Mouse (Mus musculus): ENCODE measurements around the gene Uggt2. TPM values are rescaled to one million over a fixed set of nuclear protein-coding genes. Genes with fewer than 3 reads are reported as not detected.
A peak's percentile ranks its signal among the peaks of the same experiment; 100 is the strongest.

The Uggt2 gene
- polyA plus RNA-seq, 1 experiment from 2014 or later: 18.2 TPM

DNA sequence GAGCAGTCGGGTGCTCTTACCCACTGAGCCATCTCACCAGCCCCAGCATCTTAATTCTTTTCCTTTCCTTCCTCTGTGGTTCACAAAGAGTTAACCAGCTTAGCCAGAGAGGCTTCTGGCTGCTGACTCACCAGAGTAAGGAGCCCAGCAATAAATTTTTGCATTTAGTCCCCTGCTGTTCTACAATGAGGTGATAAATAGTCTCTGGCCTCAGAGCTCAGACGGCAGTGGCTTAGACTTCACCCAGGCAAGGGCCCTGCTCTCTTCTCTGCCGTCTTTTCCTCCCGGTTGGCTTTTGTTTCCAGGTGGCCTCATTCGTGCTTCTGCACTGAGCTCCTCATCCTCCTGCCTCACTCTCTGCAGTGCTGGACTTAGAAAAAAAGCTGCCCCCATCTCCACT lies 93.4 kb downstream of the Uggt2 start:
- Histone ChIP-seq H3K9me3 (ENCODE audit: control insufficient read depth, low read length) (no peaks in the 10 kb centered on the region), H3K4me3 (ENCODE audit: low read depth, low read length) (no peak overlapping the region), H3K27me3 (ENCODE audit: control insufficient read depth, insufficient read depth, low read length) (no peaks in the 10 kb centered on the region), H3K4me2 (ENCODE audit: low read depth, severe bottlenecking) (no peak overlapping the region; the same call in 1 of the 2 replicates), H3K27ac (replicated peaks; ENCODE audit: low read depth, low read length) (no peak overlapping the region), H3K9ac (ENCODE audit: low read length) (no peak overlapping the region), H3K4me1 (ENCODE audit: control insufficient read depth, insufficient read depth, low read length) (peaks cover 3% of the 10 kb centered on the region; the same call in 1 of the 2 replicates), H3K36me3 (ENCODE audit: control insufficient read depth, insufficient read depth, low read length) (peaks cover under 1% of the 10 kb centered on the region; the same call in 1 of the 2 replicates)
- peak; percentile 31; the same call in 1 of the 2 replicates for ATAC-seq (ENCODE audit: insufficient number of reproducible peaks, low FRiP score, low TSS enrichment, low read depth)
- WGBS: 4% methylated on average over 5 of the region's 5 CpGs
- peak; percentile 56 for DNase-seq (ENCODE audit: low spot score)

GRCm38 (mm10) chr14:119003320-119003719 lies 95.9 kb downstream of the Uggt2 start:
- DNase-seq (ENCODE audit: low spot score): peak; percentile 57
- no peak for ATAC-seq (ENCODE audit: insufficient number of reproducible peaks, low FRiP score, low TSS enrichment, low read depth)
- Histone ChIP-seq H3K4me1 (ENCODE audit: control insufficient read depth, insufficient read depth, low read length) (peaks cover 3% of the 10 kb centered on the region; the same call in 1 of the 2 replicates), H3K4me2 (ENCODE audit: low read depth, severe bottlenecking) (no peak overlapping the region), H3K4me3 (ENCODE audit: low read depth, low read length) (no peak overlapping the region), H3K36me3 (ENCODE audit: control insufficient read depth, insufficient read depth, low read length) (peaks cover 3% of the 10 kb centered on the region; the same call in 1 of the 2 replicates), H3K27ac (replicated peaks; ENCODE audit: low read depth, low read length) (no peak overlapping the region), H3K27me3 (ENCODE audit: control insufficient read depth, insufficient read depth, low read length) (no peaks in the 10 kb centered on the region), H3K9me3 (ENCODE audit: control insufficient read depth, low read length) (no peaks in the 10 kb centered on the region), H3K9ac (ENCODE audit: low read length) (no peak overlapping the region)

DNA sequence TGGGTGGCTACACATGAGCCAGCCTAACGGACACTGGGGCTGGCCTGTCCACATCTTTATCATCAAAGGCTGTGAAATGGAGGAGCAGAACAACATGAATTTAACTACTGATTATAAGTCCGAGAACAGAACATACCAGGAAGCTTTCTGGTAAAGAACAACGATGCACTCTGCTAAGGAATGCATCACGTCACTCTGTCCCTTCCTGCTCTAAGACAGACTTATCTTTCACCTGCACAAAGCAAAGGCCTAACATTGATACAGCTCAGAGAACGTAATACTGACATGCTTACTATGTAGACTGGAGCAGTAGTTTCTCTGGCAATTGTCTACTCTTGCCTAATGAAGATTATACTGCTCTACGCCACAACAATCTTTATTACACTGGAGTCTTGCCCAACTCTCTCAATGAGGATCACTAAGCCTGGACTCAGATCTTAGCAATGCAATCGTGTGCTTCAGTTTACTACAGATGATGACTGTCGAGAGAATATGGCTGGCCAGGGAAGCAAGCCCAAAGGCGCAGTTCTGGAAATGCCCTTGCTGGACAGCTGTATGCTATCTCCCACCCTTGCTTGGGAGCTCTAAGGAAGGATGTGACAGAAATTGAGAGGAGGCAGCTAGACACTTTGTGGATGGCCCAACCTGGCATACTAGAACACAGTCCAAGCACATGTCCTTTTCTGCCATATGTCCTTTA lies 103.9 kb downstream of the Uggt2 start:
- Histone ChIP-seq H3K27me3 (ENCODE audit: control insufficient read depth, insufficient read depth, low read length) (no peaks in the 10 kb centered on the region), H3K9me3 (ENCODE audit: control insufficient read depth, low read length) (no peaks in the 10 kb centered on the region), H3K4me1 (ENCODE audit: control insufficient read depth, insufficient read depth, low read length) (no peaks in the 10 kb centered on the region), H3K9ac (ENCODE audit: low read length) (no peak overlapping the region), H3K4me2 (ENCODE audit: low read depth, severe bottlenecking) (no peak overlapping the region), H3K27ac (replicated peaks; ENCODE audit: low read depth, low read length) (no peak overlapping the region), H3K4me3 (ENCODE audit: low read depth, low read length) (no peak overlapping the region), H3K36me3 (ENCODE audit: control insufficient read depth, insufficient read depth, low read length) (peaks cover 2% of the 10 kb centered on the region)
- no peak for DNase-seq (ENCODE audit: low spot score)
- 93% methylated on average over 9 of the region's 9 CpGs for WGBS
- no peak for ATAC-seq (ENCODE audit: insufficient number of reproducible peaks, low FRiP score, low TSS enrichment, low read depth)

GRCm38 (mm10) chr14:118987523-118988496 lies 111.4 kb downstream of the Uggt2 start:
- Histone ChIP-seq H3K4me1 (ENCODE audit: control insufficient read depth, insufficient read depth, low read length) (no peaks in the 10 kb centered on the region), H3K27ac (replicated peaks; ENCODE audit: low read depth, low read length) (no peak overlapping the region), H3K9me3 (ENCODE audit: control insufficient read depth, low read length) (no peaks in the 10 kb centered on the region), H3K9ac (ENCODE audit: low read length) (no peak overlapping the region), H3K4me2 (ENCODE audit: low read depth, severe bottlenecking) (no peak overlapping the region), H3K4me3 (ENCODE audit: low read depth, low read length) (no peak overlapping the region), H3K27me3 (ENCODE audit: control insufficient read depth, insufficient read depth, low read length) (no peaks in the 10 kb centered on the region), H3K36me3 (ENCODE audit: control insufficient read depth, insufficient read depth, low read length) (peaks cover 4% of the 10 kb centered on the region; the same call in 1 of the 2 replicates)
- 51% methylated on average over 13 of the region's 13 CpGs for WGBS
- ATAC-seq (ENCODE audit: insufficient number of reproducible peaks, low FRiP score, low TSS enrichment, low read depth) (no peak), DNase-seq (ENCODE audit: low spot score) (no peak)

DNA sequence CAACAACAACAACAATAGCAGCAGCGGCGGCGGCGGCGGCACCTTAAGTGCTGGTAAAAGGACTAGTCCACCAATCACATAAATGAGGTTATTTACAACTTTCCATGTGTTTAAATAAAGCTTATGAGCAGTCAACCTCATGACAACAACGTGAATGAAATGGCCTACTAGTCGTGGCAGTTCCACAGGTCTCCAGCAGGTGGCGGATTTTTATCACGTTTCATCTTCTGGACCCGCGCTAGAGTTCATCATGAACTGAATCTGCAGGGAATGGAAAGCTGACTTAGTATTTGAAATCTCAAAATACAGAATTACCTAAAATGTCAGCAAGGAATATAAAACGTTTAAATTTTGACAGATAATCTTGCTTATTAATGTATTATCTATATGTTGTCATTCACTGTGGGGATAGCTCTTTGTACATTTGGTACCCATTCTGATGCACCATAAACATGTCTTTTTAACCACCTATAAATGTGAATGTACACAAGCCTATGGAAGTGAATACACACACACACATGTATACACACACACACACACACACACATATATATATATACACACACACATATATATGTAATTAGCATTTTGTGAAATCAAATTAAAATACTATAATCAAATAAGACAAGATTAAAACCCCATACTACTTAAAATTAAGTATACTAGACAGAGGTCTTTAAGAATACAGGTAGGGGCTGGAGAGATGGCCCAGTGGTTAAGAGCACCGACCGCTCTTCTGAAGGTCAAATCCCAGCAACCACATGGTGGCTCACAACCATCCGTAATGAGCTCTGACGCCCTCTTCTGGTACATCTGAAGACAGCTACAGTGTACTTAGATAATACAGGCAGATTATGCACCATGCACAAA lies 112.3 kb downstream of the Uggt2 start:
- Histone ChIP-seq H3K9me3 (ENCODE audit: control insufficient read depth, low read length) (no peaks in the 10 kb centered on the region), H3K4me2 (ENCODE audit: low read depth, severe bottlenecking) (no peak overlapping the region), H3K27me3 (ENCODE audit: control insufficient read depth, insufficient read depth, low read length) (no peaks in the 10 kb centered on the region), H3K4me3 (ENCODE audit: low read depth, low read length) (no peak overlapping the region), H3K4me1 (ENCODE audit: control insufficient read depth, insufficient read depth, low read length) (no peaks in the 10 kb centered on the region), H3K9ac (ENCODE audit: low read length) (no peak overlapping the region), H3K36me3 (ENCODE audit: control insufficient read depth, insufficient read depth, low read length) (0 out of 2 replicates have a peak, but pooled peaks cover 2% of the 10 kb centered on the region), H3K27ac (replicated peaks; ENCODE audit: low read depth, low read length) (no peak overlapping the region)
- 41% methylated on average over 16 of the region's 16 CpGs for WGBS
- ATAC-seq (ENCODE audit: insufficient number of reproducible peaks, low FRiP score, low TSS enrichment, low read depth): no peak
- DNase-seq (ENCODE audit: low spot score): peak; percentile 83

GRCm38 (mm10) chr14:118984161-118984560 lies 115.1 kb downstream of the Uggt2 start:
- Histone ChIP-seq H3K9ac (ENCODE audit: low read length) (no peak overlapping the region), H3K9me3 (ENCODE audit: control insufficient read depth, low read length) (no peaks in the 10 kb centered on the region), H3K4me1 (ENCODE audit: control insufficient read depth, insufficient read depth, low read length) (no peaks in the 10 kb centered on the region), H3K4me2 (ENCODE audit: low read depth, severe bottlenecking) (no peak overlapping the region), H3K27ac (replicated peaks; ENCODE audit: low read depth, low read length) (no peak overlapping the region), H3K36me3 (ENCODE audit: control insufficient read depth, insufficient read depth, low read length) (peaks cover 9% of the 10 kb centered on the region; the same call in 1 of the 2 replicates), H3K4me3 (ENCODE audit: low read depth, low read length) (no peak overlapping the region), H3K27me3 (ENCODE audit: control insufficient read depth, insufficient read depth, low read length) (no peaks in the 10 kb centered on the region)
- 87% methylated on average over 4 of the region's 4 CpGs for WGBS
- DNase-seq (ENCODE audit: low spot score): no peak
- ATAC-seq (ENCODE audit: insufficient number of reproducible peaks, low FRiP score, low TSS enrichment, low read depth): no peak

DNA sequence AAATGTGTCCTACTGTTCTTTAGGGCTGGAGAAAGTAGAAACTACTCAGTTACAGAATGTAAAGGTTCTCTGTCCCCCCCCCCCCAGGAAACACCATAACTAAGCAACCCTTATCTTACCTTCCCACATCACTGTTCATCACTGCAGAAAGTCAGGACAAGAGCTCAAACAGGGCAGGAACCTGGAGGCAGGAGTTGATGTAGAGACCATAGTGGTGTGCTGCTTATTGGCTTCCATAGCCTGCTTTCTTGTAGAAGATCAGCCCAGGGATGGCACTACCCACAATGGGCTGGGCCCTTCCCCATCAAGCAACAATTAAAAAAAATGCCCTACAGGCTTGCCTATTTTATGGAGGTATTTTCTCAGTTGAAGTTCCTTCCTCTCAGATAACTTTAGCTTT lies 115.8 kb downstream of the Uggt2 start:
- no peaks in the 10 kb centered on the region for H3K4me1 ChIP-seq (ENCODE audit: control insufficient read depth, insufficient read depth, low read length)
- no peak overlapping the region for H3K4me2 ChIP-seq (ENCODE audit: low read depth, severe bottlenecking)
- H3K27me3 ChIP-seq (ENCODE audit: control insufficient read depth, insufficient read depth, low read length): no peaks in the 10 kb centered on the region
- ATAC-seq (ENCODE audit: insufficient number of reproducible peaks, low FRiP score, low TSS enrichment, low read depth) (no peak), DNase-seq (ENCODE audit: low spot score) (no peak)
- H3K27ac ChIP-seq (replicated peaks; ENCODE audit: low read depth, low read length): no peak overlapping the region
- H3K9me3 ChIP-seq (ENCODE audit: control insufficient read depth, low read length): no peaks in the 10 kb centered on the region
- H3K4me3 ChIP-seq (ENCODE audit: low read depth, low read length): no peak overlapping the region
- peaks cover 9% of the 10 kb centered on the region; the same call in 1 of the 2 replicates for H3K36me3 ChIP-seq (ENCODE audit: control insufficient read depth, insufficient read depth, low read length)
- no peak overlapping the region for H3K9ac ChIP-seq (ENCODE audit: low read length)
